Mouse (Mus musculus) brain, embryonic 14.5 days (tissue): ENCODE measurements at regions not wholly inside any gene's neighbourhood (a gene's known extent, or its start where the extent isn't known, plus 50 kb on each side); places are given as distances from the start of the nearest gene placed in this dataset.

ENCODE experiments used
- CTCF ChIP-seq: fragments of 200-500 bp; IDR thresholded peaks from 2 replicates; pipeline ENCODE4 v1.5.1; 2012; ENCODE audit warnings: inconsistent platforms, mild to moderate bottlenecking, moderate library complexity, borderline replicate concordance; ENCODE audit not compliant: insufficient read depth, insufficient read length; ENCODE audit errors: extremely low read depth
- POLR2A ChIP-seq: fragments of 200-500 bp; IDR thresholded peaks from 2 replicates; pipeline ENCODE4 v1.6.1; 2012; ENCODE audit warnings: mild to moderate bottlenecking, inconsistent platforms, borderline replicate concordance; ENCODE audit not compliant: poor library complexity, insufficient read depth, insufficient read length, severe bottlenecking; ENCODE audit errors: extremely low read depth

- no peak for TF ChIP-seq POLR2A
- no peak for TF ChIP-seq CTCF
Measured at GRCm38 (mm10) chr10:98333411-98334067, 580.7 kb upstream of the Atp2b1 start.
